Mouse (Mus musculus) midbrain, postnatal 0 days (tissue): Measurements from ENCODE around the gene Prr36. TPM values are rescaled to one million over a fixed set of nuclear protein-coding genes. Genes with fewer than 3 reads are reported as not detected.

Experiments used
- ATAC-seq: fragments of 200-750 bp; cut with Nextera tagmentation; 2 replicates; pipeline ENCODE4 v1.8.0; 2017; ENCODE audit warnings: moderate number of reproducible peaks, mild to moderate bottlenecking, moderate TSS enrichment, moderate library complexity; ENCODE audit not compliant: low FRiP score
- DNase-seq: peaks from one replicate; pipeline ENCODE4 v3.0.0-alpha.2; 2015; ENCODE audit warnings: low spot score
- H3K27ac ChIP-seq: fragments of 300-500 bp; sonication (generic); 2 replicates; pipeline ENCODE4 v1.5.1; 2014; ENCODE audit warnings: low read depth, mild to moderate bottlenecking, low read length, mixed read lengths
- H3K27me3 ChIP-seq: fragments of 300-500 bp; sonication (generic); 2 replicates; pipeline ENCODE4 v1.6.1; 2014; ENCODE audit warnings: low read length, control low read depth, mixed read lengths; ENCODE audit not compliant: insufficient read depth
- H3K36me3 ChIP-seq: fragments of 300-500 bp; sonication (generic); 2 replicates; pipeline ENCODE4 v1.6.1; 2014; ENCODE audit warnings: low read length, control low read depth, mixed read lengths; ENCODE audit not compliant: insufficient read depth
- H3K4me1 ChIP-seq: fragments of 300-500 bp; sonication (generic); 2 replicates; pipeline ENCODE4 v1.6.1; 2014; ENCODE audit warnings: mild to moderate bottlenecking, control low read depth, antibody characterized with exemption, low read length, mixed read lengths; ENCODE audit not compliant: insufficient read depth
- H3K4me2 ChIP-seq: fragments of 300-500 bp; sonication (generic); 2 replicates; pipeline ENCODE4 v1.6.1; 2014; ENCODE audit warnings: low read depth, mild to moderate bottlenecking, low read length, mixed read lengths; ENCODE audit not compliant: poor library complexity, severe bottlenecking
- H3K4me3 ChIP-seq: fragments of 300-500 bp; sonication (generic); 2 replicates; pipeline ENCODE4 v1.5.1; 2014; ENCODE audit warnings: low read depth, mild to moderate bottlenecking, low read length, moderate library complexity
- H3K9ac ChIP-seq: fragments of 300-500 bp; sonication (generic); replicated peaks from 2 replicates; pipeline ENCODE4 v1.6.1; 2014; ENCODE audit warnings: mild to moderate bottlenecking, low read length, moderate library complexity, mixed read lengths; ENCODE audit not compliant: poor library complexity, severe bottlenecking
- H3K9me3 ChIP-seq: fragments of 300-500 bp; sonication (generic); 2 replicates; pipeline ENCODE4 v1.6.1; 2016; ENCODE audit warnings: low read length, control low read depth
- CTCF ChIP-seq: IDR thresholded peaks from 2 replicates; pipeline ENCODE4 v1.5.1; 2016; ENCODE audit warnings: antibody characterized with exemption, mild to moderate bottlenecking
- WGBS: fragments of 180-500 bp; shearing (Covaris S2); extraction: QIAGEN DNeasy Blood & Tissue Kit; methylation state at CpG from one replicate; pipeline ENCODE4 v1.1.7; 2014; 5-methylcytosine and 5-hydroxymethylcytosine counted together
- polyA plus RNA-seq: library from polyadenylated mRNA; unstranded; fragments of >200 nt; fragmentation: Nextera tagmentation; extraction: Ambion mirVana; gene quantifications from 2 replicates; pipeline ENCODE4 v1.2.1, GENCODE M21; 2015
- total RNA-seq: library from RNA; depleted of rRNA; stranded (reverse); fragments of >200 nt; gene quantifications from 2 replicates; pipeline ENCODE4 v1.2.3, GENCODE M21; 2014

Prr36 gene
- total and polyA plus RNA-seq, 2 experiments from 2014 or later = 17.9 to 33.1 TPM

DNA sequence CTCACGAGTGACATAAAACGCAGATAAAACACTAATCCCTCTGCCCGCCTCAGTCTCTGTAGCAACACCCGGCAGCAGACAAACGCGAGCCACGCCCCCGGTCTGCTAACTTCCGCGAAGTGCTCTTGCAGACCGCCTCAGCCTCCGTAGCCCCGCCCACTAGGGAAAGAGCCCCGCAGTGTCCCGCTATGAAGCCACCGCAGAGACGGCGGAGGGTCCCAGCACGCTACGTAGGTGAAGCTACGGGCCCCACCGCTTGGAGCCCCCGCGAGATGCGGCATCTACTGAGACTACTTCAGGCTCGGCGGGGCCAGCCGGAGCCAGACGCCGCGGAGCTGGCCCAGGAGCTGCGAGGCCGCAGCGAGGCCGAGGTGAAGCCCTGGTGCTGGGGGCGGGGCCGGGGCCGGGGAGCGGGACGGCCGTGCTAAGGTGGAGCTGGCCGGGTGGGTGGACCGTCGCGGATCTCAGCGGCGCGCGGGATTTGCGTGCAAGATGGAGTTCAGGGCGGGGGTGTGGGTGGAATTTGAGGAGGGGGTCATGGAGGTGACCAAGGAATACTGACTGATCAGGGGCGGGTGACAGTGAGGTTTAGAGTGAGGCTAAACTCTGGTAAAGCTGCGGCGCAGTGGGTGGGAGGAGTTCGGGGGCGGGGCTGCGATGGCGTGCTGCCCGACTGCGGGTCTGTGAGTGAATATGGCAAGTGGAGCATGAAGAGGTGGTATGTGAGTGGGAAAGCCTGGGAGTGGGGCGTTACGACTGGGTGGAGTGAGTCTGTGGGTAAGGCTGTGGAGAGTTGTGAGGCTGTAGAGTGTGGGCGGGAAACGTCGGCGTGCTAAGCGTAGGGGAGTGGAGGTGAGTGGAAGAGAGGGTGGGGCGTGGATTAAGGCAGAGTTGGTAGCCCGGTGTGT lies 35.9 kb upstream of the Prr36 start, which contains the start of gene Snapc2:
Snapc2 (plus strand) TSS at position 147 of the 908 bp plus-strand sequence.
- Histone ChIP-seq H3K9ac (peak within 1 kb of the TSS; percentile 79), H3K4me3 (peak within 1 kb of the TSS; percentile 65), H3K4me2 (peak within 1 kb of the TSS; percentile 68), H3K9me3 (no peaks in the 10 kb centered on the region), H3K36me3 (peaks cover 25% of the 10 kb centered on the region), H3K27ac (peak within 1 kb of the TSS; percentile 87), H3K27me3 (no peaks in the 10 kb centered on the region), H3K4me1 (peaks cover 10% of the 10 kb centered on the region)
- no peak for TF ChIP-seq CTCF
- WGBS = under 1% methylated on average over 69 of the region's 69 CpGs
- peak; percentile 97 for DNase-seq
- ATAC-seq = peak; percentile 88

DNA sequence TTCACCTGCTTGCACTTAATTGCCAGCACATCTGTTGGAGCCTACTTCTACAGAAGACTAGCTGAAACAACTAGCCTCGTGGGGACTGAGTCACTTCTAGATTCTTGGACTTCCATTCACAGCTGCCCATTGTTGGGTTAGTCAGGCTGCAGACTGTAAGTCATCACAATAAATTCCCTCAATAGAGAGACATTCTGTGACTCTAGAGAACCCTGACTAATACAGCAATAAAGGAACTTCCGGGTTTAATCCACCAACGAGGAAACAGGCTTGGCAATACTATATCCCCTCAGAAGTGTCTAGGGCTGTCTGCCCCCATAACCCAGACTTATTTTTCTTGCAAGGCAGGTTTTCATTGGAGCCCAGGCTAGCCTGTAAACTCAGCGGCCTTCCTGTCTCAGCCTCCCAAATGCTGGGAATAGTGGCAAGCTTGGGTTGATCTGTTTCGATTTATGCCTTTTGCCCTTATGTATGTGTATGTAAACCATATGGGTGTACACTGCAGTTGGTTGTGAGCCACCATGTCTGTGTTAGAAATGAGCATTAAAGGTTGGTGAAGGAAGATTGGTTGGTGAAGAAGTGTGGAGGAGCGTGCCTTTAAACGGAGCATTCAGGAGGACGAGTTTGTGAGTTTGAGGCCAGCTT lies 35.0 kb upstream of the Prr36 start:
- Histone ChIP-seq H3K9me3 (no peaks in the 10 kb centered on the region), H3K36me3 (peaks cover 34% of the 10 kb centered on the region), H3K4me2 (peak overlapping the region; percentile 68), H3K4me1 (peaks cover 3% of the 10 kb centered on the region; the same call in 1 of the 2 replicates), H3K27me3 (no peaks in the 10 kb centered on the region), H3K27ac (peak overlapping the region; percentile 87), H3K4me3 (peak overlapping the region; percentile 65), H3K9ac (peak overlapping the region; percentile 79; the same call in 1 of the 2 replicates)
- WGBS = 43% methylated on average over 8 of the region's 8 CpGs
- no peak for ATAC-seq
- TF ChIP-seq CTCF = no peak
- DNase-seq = no peak

DNA sequence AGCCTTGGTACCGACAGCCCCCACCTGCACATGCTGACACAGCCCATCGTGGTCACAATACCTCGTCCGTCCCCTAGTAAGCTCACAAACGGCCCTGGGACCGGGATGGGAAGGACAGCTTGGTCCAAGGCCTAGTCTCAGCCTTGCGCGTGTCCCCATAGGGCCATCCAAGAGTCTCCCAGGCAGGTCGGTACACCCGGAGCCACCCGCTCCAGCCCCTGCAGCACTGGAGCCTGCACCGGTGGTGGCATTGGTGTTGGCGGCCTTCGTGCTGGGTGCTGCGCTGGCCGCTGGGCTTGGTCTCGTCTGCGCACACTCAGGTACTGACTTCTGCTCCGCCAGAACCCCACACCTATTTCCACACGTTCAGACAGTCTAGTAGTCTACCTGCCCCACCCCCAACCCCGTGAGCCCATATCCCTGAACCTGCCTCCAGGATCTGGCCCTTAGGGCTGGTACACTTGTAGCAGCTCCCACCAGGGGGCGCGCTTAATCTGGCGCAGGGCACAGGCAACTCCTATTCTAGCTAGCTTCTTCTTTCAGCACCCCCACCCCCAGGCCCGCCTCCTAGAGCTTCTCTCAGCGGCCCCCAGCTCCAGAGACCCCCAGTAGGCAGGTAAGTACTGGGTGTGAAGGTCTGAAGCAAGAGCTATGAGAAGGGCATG lies 33.2 kb upstream of the Prr36 start:
- no peak overlapping the region for H3K4me3 ChIP-seq
- ATAC-seq = no peak

DNA sequence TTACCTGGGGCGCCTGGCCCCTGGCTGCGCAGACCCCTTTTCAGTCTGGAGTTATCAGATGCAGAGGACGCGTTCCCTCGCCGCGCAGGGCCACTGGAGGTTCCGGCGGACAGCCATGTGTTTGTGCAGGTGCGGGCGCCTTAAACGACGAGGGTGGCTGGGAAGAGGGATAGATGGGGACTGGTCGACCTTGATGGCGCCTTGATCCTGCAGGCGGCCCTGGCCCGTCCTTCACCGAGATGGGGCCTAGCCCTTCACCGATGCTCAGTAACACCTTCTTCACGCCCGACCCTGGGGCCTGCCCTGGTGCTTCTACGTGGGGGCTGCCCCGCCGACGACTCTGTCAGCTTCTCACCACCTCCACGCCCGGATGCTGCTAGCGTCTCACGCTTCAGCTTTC lies 32.0 kb upstream of the Prr36 start:
- 20% methylated on average over 29 of the region's 29 CpGs for WGBS
- Histone ChIP-seq H3K4me1 (no peaks in the 10 kb centered on the region), H3K9ac (0 out of 2 replicates have a peak overlapping the region, but pooled peaks have one; percentile 1), H3K27me3 (no peaks in the 10 kb centered on the region), H3K9me3 (no peaks in the 10 kb centered on the region), H3K27ac (no peak overlapping the region), H3K4me3 (no peak overlapping the region), H3K4me2 (no peak overlapping the region), H3K36me3 (peaks cover 35% of the 10 kb centered on the region)
- ATAC-seq = no peak
- DNase-seq = no peak
- no peak for TF ChIP-seq CTCF

More for the DNA sequence above, 33.2 kb upstream of the Prr36 start:
- H3K4me2 ChIP-seq = no peak overlapping the region
- WGBS = 33% methylated on average over 26 of the region's 26 CpGs
- H3K9me3 ChIP-seq = no peaks in the 10 kb centered on the region
- H3K36me3 ChIP-seq = peaks cover 32% of the 10 kb centered on the region
- 0 out of 2 replicates have a peak overlapping the region, but pooled peaks have one; percentile 19 for H3K9ac ChIP-seq
- H3K27me3 ChIP-seq = no peaks in the 10 kb centered on the region
- peak; percentile 82 for TF ChIP-seq CTCF
- H3K27ac ChIP-seq = no peak overlapping the region
- peak; percentile 78 for DNase-seq
- H3K4me1 ChIP-seq = no peaks in the 10 kb centered on the region

DNA sequence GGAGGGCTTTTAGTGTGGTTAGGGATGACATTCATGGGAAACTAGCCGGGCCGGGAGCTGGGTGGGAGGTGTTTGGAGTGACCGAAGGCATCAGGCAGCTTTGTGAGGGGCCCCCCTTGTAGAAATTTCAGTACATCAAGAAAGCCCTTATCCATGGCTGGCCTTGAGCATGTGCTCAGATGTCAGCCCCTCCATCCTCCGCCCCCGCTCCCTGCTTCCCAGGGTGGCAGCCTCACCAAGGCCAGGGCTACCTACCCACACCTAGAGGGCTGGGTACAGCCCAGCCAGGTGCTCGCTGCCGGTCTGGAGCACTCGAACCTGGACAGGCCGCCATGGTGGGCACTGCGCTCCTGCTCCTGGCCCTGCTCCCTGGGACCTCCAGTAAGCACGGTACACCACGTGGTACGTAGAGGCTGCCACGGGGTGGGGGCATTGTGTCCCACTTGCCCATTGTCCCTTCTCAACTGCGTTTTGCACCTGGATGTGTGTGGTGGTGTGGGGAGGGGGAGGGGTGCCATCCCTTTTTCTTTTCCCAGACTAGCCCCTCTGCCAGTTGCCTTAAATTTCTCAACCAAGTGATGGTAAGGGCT lies 30.8 kb upstream of the Prr36 start, which contains the start of gene Tgfbr3l:
Tgfbr3l (plus strand) TSS at position 264 of the 590 bp plus-strand sequence.
- H3K9me3 ChIP-seq = no peaks in the 10 kb centered on the region
- H3K27me3 ChIP-seq = no peaks in the 10 kb centered on the region
- H3K27ac ChIP-seq = no peak within 1 kb of the TSS
- no peak for TF ChIP-seq CTCF
- no peak within 1 kb of the TSS for H3K4me3 ChIP-seq
- 0 out of 2 replicates have a peak within 1 kb of the TSS, but pooled peaks have one; percentile 1 for H3K9ac ChIP-seq
- no peaks in the 10 kb centered on the region for H3K4me1 ChIP-seq
- no peak within 1 kb of the TSS for H3K4me2 ChIP-seq
- WGBS = 72% methylated on average over 15 of the region's 15 CpGs
- DNase-seq = no peak
- peaks cover 46% of the 10 kb centered on the region for H3K36me3 ChIP-seq
- ATAC-seq = no peak
